Mouse (Mus musculus) spleen, adult 2 months (tissue): ENCODE results near the gene Zfp358.

Source experiments
- CTCF ChIP-seq: fragments of 200-500 bp; IDR thresholded peaks from 2 replicates; pipeline ENCODE4 v1.5.1; 2011; ENCODE audit warnings: mild to moderate bottlenecking, inconsistent platforms; ENCODE audit not compliant: insufficient read depth, insufficient read length, insufficient replicate concordance; ENCODE audit errors: extremely low read depth
- POLR2A ChIP-seq: fragments of 200-500 bp; IDR thresholded peaks from 2 replicates; pipeline ENCODE4 v1.6.1; 2011; ENCODE audit warnings: low read depth, low read length, inconsistent platforms

GRCm38 (mm10) chr8:3516450-3517116 is 23.6 kb downstream of the Zfp358 start:
- TF ChIP-seq CTCF: no peak
- TF ChIP-seq POLR2A: peak; percentile 32; the same call in 1 of the 2 replicates
